Mouse (Mus musculus): ENCODE data around the gene Armcx2.
"Not testable (repeated sequence)": the region's sequence is repeated elsewhere in the genome, so short reads cannot be mapped to it uniquely, and the experiment has no call there.

The Armcx2 gene

GRCm38 (mm10) chrX:134808755-134809224, at the start of gene Armcx2:
TSS of gene Armcx2 (minus strand) at chrX:134809221.
- DNase-seq (ENCODE audit: low read depth), result peak; percentile 86

- DNase-seq (ENCODE audit: low read depth), result no peak
These were observed 40.6 kb upstream of the Armcx2 start for GRCm38 (mm10) chrX:134849662-134850061.

- peak; percentile 68 for DNase-seq (ENCODE audit: low read depth)
These were observed 35.4 kb upstream of the Armcx2 start for GRCm38 (mm10) chrX:134844424-134844823.

- DNase-seq (ENCODE audit: low read depth), result peak; percentile 8
These were observed 21.5 kb upstream of the Armcx2 start for GRCm38 (mm10) chrX:134830508-134830907.

GRCm38 (mm10) chrX:134807833-134808754, 927 bp downstream of the Armcx2 start:
- no peak for DNase-seq (ENCODE audit: low read depth)

- DNase-seq (ENCODE audit: low read depth), result no peak
These were observed 21.3 kb downstream of the Armcx2 start for GRCm38 (mm10) chrX:134787728-134788127.

GRCm38 (mm10) chrX:134763428-134764198, 45.4 kb downstream of the Armcx2 start:
- DNase-seq (ENCODE audit: low read depth), result not testable (repeated sequence)

GRCm38 (mm10) chrX:134757293-134757995, 51.6 kb downstream of the Armcx2 start:
- DNase-seq (ENCODE audit: low read depth), result no peak

- peak; percentile 88 for DNase-seq (ENCODE audit: low read depth)
These were observed 52.4 kb downstream of the Armcx2 start, which contains the start of gene Armcx3 for GRCm38 (mm10) chrX:134756434-134757292. TSS of gene Armcx3 (plus strand) at chrX:134756595.
